Mouse (Mus musculus) layer of hippocampus, adult 9-11 months (tissue): ENCODE data around the gene Cass4.

Source experiments
- DNase-seq: peaks from one replicate; pipeline ENCODE4 v3.0.0; 2022

Cass4 gene

DNA sequence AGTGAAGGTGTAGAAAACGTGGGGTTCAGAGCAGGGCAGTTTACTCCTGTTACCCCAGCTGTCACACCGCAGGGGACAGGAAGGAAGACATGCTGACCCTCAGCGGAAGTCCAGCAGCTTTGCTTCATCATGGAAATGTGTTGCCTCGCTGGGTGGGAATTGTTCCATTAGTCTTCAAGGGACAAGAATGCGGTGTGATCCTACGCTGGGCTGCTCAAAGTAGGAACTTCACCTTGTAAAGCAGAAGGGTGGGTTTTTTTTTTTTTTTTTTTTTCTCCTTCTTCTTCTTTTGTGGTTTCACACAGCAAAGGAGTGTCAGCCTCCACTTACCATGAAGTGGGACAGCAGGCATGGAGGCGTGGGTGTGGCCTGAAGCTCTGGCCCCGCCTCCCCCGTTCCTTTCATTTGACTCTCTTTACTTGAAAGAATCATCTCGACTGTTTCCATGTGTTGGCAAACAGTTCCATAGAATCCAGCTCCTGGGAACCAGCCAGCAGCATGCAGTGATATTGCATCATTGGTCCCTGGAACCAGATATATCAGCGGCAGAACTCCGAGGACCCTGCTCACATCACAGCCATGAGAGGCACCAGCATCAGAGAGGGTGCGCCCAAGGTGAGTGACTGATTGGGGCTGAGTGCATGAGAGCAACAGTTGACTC is at the start of gene Cass4:
Gene Cass4 (plus strand): TSS at position 404 of the 661 bp plus-strand sequence.
- DNase-seq = peak; percentile 34

DNA sequence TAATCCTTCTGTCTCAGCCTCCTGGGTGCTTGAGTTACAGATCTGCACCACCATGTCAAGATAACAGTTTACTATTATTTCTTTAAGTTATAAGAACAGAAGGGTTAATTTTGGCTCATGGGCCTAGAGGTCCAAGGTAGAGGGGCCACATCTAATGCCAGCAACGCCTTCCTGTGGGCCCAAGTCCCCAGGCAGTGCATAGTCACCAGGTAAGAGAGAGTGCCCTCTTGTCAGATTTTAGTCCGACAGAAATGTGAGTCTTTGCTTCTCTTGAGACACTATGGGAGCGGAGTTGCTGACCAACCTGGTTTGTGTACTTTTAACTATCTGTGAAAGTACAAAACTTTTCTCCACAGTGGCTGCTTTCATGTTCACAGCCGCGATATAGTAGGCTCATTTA is 48.9 kb upstream of the Cass4 start:
- no peak for DNase-seq

DNA sequence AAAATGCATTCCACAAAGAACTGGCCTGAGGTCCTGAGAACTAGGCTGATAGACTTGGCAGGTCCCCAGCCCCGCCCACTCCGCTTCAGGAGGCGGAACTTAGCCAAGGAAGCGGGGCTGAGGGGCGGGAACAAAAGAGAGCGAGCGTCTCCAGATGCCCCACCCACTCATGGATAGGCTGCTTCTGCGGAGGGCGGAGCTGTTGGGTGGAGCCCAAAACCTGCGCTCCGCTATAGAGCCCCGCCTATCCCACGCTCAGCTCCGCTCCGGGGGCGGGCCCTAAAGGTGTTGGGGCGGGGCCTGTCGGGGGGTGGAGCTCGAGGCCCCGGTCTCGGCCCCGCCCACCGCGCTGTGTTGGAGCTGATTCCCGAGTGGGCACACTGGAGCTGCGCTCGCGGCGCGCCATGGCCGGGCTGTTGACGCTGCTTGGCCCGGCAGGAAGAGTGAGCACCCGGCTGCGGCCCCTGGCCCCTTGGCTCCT is 48.3 kb upstream of the Cass4 start, which contains the start of gene Fam210b:
Gene Fam210b (plus strand): TSS at position 308 of the 481 bp plus-strand sequence.
- DNase-seq = peak; percentile 98

DNA sequence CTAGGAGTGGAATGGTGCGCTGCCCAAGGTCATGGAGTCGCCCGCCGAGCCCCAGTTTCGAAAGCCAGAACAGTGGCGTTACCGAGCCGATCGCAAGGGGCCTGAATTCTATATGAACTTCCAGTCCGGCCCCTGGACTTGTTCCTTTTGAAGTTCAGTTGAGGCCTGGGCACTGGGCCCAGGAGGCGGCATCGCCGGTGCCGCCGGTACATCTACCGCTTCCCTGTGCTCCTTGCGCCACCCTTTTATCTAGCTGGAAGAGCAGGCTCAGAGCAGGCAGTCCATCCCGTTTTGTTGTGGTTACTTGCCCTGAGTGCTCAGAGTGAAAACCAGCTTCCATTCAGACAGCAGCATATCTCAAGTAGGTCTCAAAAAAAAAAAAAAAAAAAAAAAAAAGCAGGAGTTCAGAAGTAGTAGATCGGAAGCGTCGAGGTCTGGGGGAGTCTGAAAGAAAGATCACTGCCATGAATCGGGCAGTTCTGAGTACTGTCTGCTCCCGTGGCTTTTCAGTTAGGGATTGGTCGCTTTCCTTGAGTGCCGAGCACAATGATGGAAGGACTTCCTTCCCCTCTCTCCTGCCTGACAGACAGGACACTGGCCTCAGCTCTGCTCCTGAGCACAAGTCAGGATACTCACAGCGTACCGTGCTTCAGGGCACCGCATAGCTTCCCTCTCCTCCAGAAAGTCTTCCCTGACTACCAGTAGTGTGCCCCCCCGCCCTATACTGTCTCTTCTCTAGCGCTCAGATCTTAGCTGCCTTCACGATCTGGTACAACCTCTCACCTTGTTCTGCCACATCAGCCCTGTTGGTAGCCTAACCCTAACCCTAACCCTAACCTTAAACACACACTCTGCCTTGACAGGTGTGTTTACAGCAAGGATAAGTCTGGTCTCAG is 47.3 kb upstream of the Cass4 start:
- no peak for DNase-seq

DNA sequence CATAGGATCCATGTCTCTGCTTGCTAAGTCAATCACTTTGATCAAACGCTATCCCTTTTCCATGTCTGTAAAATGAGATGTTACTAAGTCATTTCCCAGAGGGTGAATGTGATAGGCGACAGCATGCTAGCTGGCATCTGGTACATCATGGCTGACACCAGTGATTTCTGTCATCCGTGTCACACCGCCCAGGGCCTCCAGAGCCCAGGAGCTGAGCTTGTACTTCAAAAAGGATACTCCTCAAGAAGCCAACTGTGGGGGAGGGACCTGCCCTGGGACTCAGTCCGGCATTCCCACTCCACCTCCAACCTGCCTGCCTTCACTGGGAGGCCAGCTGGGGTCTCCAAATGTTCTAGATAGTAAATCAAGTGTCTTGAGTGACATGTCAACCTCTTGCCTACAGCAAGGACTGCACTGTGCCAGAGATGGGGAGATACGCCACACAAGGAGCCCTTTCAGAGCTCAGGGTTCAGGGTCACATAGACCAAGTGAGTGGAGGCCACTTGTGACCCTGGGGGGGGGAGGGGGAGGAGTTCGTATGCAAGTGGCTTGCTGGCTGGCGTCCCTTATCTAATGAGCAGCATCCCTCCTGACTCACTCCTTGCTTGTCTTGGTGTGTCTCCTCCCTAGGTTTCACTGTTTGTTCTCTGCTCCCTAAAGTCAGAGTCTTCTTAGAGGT is 46.5 kb upstream of the Cass4 start:
- DNase-seq = no peak

DNA sequence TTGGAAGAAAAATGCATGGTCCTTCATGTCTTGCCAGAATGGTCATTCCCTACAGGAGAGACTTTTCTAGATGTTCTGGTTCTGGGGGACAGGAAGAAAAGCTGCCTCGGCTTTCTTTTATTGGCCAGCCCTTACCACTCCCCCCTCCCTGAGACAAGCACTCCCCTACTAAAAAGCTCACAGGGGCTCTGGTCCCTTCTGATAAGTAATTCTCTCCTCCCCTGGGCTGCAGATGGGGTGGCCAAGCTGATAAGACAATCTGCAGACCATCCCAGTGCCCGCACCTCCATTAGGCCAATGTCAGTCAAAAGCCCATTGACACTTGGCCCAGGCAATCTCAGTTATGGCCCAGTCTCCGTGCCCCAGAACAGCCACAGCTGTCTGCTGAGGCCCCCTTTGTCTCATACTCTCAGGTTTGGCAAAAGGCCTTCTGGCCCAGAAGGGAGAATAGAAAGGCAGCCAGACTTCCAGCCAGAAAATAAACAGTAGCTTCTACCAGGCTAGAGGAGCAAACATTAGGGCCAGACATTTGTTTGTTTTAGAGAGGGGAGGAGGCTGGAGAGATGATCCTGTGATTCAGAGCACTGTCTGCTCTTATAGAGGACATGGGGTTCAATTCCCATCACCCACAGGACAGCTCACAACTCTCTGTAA is 45.2 kb upstream of the Cass4 start:
- peak; percentile 52 for DNase-seq

DNA sequence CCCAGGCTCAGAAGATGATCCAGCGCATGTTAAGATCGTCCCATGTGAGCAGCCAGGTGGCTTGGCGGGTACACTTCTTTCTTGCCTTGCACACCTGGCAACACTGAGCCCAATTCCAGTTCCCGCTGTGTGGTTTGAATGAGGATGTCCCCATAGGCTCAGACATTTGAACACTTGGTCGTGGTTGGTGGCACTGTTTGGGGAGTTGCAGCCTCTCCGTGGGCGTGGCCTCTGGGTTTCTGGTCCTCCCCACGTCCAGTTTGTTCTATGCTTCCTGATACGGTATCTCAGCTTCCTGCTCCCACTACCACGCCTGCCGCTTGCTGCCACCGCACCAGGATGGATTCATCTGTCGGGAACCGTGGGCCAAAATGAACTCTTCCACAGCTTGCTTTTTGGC is 43.8 kb upstream of the Cass4 start:
- DNase-seq = no peak

DNA sequence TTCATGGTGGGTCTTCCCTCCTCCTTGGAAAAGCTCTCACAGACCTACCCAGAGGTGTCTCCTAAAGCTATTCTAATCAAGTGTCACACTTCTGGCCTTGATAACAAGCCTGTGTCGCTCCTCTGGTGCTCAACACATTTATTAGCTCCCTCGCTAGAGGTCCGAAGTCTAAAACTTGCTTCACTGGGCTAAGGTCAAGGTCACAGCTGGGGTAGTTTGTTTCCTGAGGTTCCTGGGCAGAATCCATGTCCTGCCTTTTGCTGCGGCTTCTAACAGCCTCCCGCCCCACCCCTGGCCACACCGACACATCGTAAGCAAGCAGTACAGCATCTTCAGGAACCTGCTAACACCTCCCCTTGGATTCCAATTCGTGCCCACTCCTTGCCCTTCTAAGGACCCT is 42.8 kb upstream of the Cass4 start:
- no peak for DNase-seq

DNA sequence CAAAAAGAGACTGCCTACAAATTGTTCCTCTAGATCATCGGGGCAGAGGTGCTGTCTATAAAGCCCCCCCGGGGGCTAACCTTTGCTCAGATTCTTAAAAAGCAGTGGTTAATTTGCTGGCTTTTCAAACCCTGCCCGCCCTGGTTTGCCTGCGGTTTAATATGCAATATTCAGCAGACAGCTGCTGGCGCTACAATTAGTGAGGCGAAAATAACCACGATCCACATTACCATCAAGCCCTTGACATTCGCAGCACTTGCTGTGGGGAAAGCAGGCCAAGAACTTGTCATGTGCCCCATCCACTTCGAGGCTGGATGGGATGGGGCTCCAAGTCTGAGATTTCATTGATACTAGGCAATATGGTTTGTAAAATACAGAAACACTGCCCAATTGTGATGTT is 40.4 kb upstream of the Cass4 start:
- DNase-seq = no peak

DNA sequence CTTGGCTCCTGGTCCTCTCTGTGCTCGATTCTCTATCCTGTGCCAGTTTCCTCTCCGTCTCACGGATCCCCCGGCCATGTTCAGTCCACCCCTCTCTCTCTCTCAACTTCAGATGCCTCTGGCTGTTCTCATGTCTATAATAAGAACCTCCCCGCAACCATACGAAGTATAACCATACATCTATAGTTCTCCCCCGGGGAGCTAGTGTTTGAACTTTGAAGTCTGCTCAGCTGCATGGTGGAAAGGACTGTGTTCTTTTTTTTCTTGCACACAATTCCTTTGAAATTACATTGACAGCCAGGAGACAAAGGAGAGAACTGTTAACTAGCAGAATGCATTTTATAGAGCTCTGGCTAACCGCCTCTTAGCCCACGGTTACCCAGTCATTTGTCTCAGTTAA is 38.8 kb upstream of the Cass4 start:
- DNase-seq = no peak

DNA sequence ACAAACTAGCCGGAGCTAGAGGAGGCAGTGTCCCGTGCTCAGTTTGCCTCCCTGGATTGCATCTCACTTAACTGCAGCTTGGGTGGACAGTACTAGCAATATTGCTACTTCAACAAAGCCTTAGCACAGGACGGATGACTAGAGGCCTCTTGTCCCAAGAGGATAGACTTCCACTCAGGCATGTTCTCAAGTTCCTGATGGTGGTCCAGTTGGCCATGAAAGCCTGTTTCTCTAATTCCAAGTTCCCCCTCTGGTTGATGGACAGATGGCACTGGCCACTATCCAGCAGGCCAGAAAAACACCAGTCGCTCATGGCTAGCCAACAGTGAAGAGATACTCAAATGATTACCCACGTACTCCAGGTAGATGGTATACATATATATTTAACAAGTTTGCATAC is 37.8 kb upstream of the Cass4 start:
- no peak for DNase-seq

DNA sequence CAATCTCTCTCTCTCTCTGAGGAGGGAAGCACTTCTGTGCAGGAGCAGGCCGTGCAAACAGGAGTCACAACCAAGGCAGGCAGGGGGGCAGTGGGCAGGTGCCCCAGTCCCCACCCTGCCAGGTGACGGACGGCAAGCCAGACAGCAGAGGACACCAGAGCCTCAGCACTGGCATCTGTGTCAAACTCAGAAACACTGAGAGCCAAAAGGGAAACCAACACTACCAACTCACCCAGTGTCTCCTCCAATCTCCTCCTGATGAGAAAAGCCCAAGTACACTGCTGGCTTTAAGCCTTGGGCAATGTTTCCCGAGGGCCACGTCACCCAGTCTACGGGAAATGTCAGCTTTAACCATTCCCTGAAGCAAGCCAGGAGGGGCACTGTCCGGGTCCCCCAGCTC is 30.4 kb upstream of the Cass4 start:
- DNase-seq = no peak

DNA sequence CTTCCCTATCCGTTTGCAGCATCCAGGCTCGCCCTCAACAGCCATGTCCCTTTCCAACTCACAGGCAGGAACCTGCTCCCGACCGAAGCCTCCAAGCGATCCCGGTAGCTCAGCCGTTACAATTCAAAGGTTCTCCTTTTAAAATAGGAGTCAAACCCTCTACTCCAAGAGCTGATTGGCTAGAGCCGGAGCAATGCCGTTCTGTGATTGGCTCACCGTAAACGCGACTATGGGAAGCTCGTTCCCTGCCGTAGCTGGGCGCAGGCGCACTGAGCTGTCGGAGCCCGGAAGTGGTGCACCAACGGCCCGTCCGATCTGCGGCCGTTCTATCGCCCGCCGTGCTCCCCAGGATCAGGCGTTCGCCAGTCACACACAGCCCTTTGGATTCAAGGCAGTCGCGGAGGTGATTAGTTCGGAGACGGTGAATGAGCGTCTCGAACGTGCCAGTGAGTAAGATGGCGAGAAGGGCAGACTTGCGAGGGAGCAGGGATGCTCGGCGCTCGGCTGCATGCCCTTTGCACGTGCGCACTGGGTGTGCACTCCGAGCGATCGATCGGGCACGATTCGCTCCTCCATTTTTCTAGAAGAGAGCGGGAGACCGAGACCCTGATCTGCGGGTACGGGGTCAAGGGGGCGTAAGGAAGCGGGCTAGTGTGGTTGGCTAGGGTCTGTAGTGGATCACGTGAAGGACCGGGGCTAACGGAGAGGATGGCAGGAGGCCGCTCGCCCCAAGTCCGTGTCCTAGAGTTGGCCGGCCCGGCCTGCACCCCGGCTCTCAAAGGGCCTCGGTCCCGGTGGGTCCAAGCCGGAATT is 23.0 kb upstream of the Cass4 start, which contains the start of the genes Aurka and Cstf1:
Gene Aurka (minus strand): TSS at position 125 of the 813 bp plus-strand sequence.
Gene Cstf1 (plus strand): TSS at position 271 of the 813 bp plus-strand sequence.
- DNase-seq = peak; percentile 95

DNA sequence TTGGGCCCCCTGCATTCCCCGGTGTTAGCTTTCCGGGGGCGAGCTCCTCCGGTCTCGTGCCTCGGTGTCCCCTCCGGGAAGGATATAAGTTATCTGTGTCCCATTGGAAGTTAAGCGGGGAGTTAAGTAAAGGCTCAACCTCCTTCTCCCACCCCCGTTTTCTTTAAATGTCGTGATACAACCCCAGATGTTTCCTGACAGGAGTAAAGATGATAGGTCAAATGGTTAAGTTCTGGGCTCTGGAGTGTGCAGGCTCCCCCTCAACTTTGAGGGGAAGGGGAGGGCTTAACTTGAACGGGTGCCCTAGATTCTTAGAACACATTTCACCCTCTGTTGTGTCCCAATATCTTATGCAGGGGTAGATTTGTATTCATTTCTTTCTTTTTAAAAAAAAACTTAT is 22.3 kb upstream of the Cass4 start:
- DNase-seq = no peak

DNA sequence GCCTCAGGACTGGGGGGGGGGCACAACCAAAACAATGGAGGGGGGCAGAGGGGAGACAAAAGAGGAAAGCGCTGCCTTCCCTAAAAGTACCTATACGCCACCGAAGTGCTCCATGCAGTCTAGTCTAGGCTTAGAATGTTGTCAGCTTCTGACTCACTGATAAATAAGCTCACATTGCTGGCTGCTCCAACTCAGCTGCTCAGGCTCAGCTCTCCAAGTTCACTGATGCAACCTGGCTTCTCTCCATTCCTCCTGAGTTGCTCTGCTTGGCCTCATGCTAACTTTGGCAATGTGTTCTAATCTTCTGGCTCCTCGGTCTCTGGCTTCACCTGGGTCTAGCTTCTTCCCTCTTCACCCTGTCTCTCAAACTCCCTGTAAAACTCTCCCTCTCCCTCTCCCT is 17.0 kb upstream of the Cass4 start:
- DNase-seq = no peak

DNA sequence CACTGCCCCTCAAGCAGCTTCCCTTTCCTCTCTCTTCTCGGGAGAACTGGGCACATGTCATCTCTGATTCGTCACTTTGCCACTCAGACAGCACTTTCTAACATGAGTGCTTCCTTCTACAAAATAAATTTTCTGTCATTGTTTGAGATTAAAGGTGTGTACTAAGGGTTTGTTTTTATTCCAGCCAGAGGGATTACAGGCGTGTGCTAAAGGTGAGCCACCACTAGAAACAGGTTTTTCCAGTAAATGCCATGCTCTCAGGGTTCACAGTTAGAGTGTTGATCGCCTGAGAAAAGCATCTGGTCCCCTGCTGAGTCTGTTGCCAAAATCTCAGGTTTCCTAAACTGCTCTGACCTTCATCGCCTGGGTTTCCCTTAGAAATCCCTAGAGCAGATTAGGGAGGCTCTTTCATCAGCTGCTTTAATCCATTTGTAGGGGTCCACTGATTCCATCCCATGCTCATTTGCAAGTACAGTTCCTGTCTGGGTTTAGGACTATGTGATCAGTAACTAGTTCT is 16.5 kb upstream of the Cass4 start:
- DNase-seq = no peak

DNA sequence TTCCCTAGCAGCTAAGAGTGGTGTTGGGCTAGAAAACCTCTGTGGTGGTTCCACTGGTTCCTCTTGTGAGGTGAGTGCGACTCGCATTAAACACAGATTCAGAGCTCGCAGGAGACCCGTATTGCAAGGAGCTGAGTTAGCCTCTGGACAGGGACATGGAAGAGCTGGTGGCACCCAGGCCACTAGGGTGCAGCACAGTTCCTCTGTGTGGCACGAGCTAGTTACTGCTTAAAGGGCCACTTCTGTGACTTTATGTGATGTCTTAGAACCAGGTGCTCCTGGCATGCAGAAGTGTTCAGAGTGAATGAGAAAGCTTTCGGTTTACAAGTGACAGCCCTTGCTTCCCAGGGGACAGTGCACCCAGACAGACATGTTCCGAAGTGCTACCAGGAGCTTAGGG is 15.3 kb upstream of the Cass4 start:
- peak; percentile 61 for DNase-seq

DNA sequence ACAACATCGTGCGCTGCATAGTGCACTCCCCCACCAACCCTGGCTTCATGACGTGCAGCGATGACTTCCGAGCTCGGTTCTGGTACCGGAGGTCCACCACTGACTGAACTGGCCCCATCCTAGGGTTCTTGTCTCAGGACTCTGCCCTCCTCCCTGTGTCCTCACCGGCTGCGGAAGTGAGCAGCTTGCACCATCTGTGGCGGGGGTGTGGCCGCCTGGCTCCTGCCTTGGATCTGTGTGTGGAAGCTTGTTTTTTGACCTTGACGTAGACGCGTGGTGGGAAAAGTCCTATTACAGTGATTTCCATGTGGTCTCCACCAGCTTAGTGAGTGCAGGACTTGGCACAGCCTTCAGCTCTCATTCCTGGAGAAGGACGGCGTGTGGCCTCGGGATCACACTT is 13.1 kb upstream of the Cass4 start:
- DNase-seq = peak; percentile 28

DNA sequence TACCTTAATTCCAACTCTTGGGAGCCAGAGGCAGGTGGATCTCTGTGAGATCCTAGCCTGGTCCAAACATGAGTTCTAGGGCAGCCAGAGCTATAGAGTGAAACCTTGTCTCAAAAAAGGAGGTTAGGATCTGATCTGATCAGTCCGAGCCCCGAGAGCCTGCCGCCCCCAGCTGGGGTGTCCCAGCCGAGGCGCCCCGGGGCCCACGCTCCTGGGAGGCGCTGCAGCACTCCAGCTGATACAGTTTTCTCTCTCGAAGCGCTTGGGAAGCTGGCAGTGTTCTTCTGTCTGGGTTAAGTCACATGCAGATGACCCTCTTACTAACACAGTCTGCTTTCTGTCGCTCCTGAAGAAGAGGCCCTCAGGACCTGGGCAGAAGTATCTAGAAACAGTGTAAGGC is 12.3 kb upstream of the Cass4 start:
- DNase-seq = no peak

DNA sequence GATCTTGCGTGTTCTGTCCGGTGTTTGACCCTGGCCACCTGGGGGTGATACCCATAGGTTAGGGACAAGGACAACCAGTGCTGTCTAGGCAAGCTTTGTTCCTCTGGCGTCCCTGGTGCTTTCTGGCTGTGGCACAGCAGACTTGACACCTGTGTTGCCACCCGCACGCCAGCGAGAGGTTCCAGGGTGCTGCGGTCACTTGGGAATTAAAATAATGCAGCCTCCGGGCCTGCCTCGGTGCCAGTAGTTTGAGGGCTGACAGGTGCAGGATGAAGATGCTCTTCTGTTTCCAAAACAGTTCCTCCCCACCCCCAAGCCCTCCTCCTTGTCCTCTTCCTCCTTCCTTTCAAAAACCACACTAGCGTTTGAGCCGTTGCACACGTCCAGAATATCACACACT is 11.7 kb upstream of the Cass4 start:
- DNase-seq = no peak

DNA sequence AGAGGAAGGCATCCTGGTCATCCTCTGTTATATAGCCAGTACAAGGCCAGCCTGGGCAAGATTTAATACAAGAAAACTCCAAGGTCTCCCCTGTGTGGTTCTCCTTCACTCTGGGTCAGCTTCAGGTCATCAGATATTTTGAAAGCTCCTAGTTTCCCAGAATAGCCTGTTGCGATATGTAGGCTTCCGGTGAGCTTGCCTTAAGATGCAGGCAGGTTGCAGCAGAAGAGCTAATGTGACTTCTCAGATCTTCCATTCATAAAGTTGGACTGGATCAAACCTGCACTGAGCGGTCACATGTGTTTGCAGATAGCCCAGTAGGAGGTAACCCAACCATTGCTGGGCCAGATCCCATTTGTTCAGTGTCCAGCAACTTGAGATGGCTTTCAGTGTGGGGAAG is 8.9 kb upstream of the Cass4 start:
- DNase-seq = no peak

DNA sequence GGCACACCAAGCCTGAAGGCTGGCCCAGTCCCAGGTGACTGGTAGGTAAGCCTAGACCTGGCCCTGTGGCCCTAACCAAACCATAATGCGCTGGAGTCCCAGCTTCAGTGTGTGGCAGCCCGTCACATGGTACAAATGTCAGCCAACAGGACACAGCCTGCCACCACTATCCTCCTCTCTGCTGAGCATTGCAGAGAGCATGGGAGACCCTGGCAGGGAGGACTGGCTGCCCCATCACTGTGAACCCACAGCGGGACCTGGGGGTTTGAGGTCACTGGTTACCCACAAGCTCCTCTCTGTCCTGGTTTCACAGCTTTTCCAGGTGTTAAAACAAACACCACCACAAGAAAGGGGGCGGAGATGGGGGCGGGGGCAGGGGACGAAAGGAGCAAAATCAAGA is 3.3 kb upstream of the Cass4 start:
- no peak for DNase-seq
